Mouse (Mus musculus) liver, adult 2 months (tissue): ENCODE results near the gene E2f4. TPM values are rescaled to one million over a fixed set of nuclear protein-coding genes. Genes with fewer than 3 reads are reported as not detected.

ENCODE experiments used
- DNase-seq: peaks from one replicate; pipeline ENCODE4 v3.0.0-alpha.2; 2011; ENCODE audit warnings: low read depth, low spot score; ENCODE audit errors: extremely low read depth
- H3K27ac ChIP-seq: fragments of 200-500 bp; replicated peaks from 2 replicates; pipeline ENCODE4 v1.5.1; 2012; ENCODE audit warnings: low read depth, mild to moderate bottlenecking, control low read depth, inconsistent platforms, low read length; ENCODE audit not compliant: insufficient read depth
- H3K27me3 ChIP-seq: fragments of 200-500 bp; 2 replicates; pipeline ENCODE4 v1.6.1; 2012; ENCODE audit warnings: mild to moderate bottlenecking, moderate library complexity, low read length, inconsistent platforms; ENCODE audit not compliant: control insufficient read depth, insufficient read depth
- H3K36me3 ChIP-seq: fragments of 200-500 bp; 2 replicates; pipeline ENCODE4 v1.6.1; 2012; ENCODE audit warnings: low read length, inconsistent platforms; ENCODE audit not compliant: control insufficient read depth, insufficient read depth
- H3K4me1 ChIP-seq: fragments of 200-500 bp; 2 replicates; pipeline ENCODE4 v1.6.1; 2011; ENCODE audit warnings: low read length; ENCODE audit not compliant: control insufficient read depth, insufficient read depth
- H3K4me3 ChIP-seq: fragments of 200-500 bp; 2 replicates; pipeline ENCODE4 v1.5.1; 2011; ENCODE audit warnings: low read depth, mild to moderate bottlenecking, control low read depth, low read length, moderate library complexity; ENCODE audit not compliant: insufficient read depth
- H3K79me2 ChIP-seq: fragments of 200-500 bp; 2 replicates; pipeline ENCODE4 v1.6.1; 2012; ENCODE audit warnings: inconsistent platforms, mild to moderate bottlenecking, low read length, moderate library complexity; ENCODE audit not compliant: control insufficient read depth, insufficient read depth
- H3K9ac ChIP-seq: fragments of 200-500 bp; 2 replicates; pipeline ENCODE4 v1.6.1; 2012; ENCODE audit warnings: low read depth, mild to moderate bottlenecking, control low read depth, inconsistent platforms, low read length
- CTCF ChIP-seq: fragments of 200-500 bp; IDR thresholded peaks from 2 replicates; pipeline ENCODE4 v1.5.1; 2011; ENCODE audit warnings: low read depth, low read length, control low read depth
- POLR2A ChIP-seq: fragments of 200-500 bp; IDR thresholded peaks from 2 replicates; pipeline ENCODE4 v1.6.1; 2011; ENCODE audit warnings: low read length, control low read depth; ENCODE audit not compliant: insufficient read depth; ENCODE audit errors: extremely low read depth
- WGBS: fragments of 180-500 bp; shearing (Covaris S2); methylation state at CpG from one replicate; pipeline ENCODE4 v1.1.7; 2018; 5-methylcytosine and 5-hydroxymethylcytosine counted together
- polyA plus RNA-seq: library from polyadenylated mRNA; depleted of rRNA; stranded (reverse); fragments of >200 nt; gene quantifications from 2 replicates; pipeline ENCODE4 v1.2.3, GENCODE M21; 2012
- total RNA-seq: library from RNA; depleted of rRNA; stranded (reverse); fragments of >200 nt; gene quantifications from 2 replicates; pipeline ENCODE4 v1.2.3, GENCODE M21; 2014

E2f4 gene
- total and polyA plus RNA-seq, 2 experiments, result 4.4 to 59.0 TPM

- Histone ChIP-seq H3K79me2 (no peaks in the 10 kb centered on the region), H3K4me3 (no peak overlapping the region), H3K27ac (no peak overlapping the region), H3K9ac (no peak overlapping the region), H3K4me1 (no peaks in the 10 kb centered on the region), H3K36me3 (peaks cover 2% of the 10 kb centered on the region; the same call in 1 of the 2 replicates), H3K27me3 (no peaks in the 10 kb centered on the region)
- 92% methylated on average over 9 of the region's 9 CpGs for WGBS
- no peak for DNase-seq
- no peak for TF ChIP-seq CTCF
- TF ChIP-seq POLR2A, result no peak
Measured at GRCm38 (mm10) chr8:105313622-105314402, 16.3 kb downstream of the E2f4 start.

GRCm38 (mm10) chr8:105315073-105315769 lies 17.8 kb downstream of the E2f4 start:
- H3K27ac ChIP-seq, result no peak overlapping the region

GRCm38 (mm10) chr8:105317941-105318340 lies 20.5 kb downstream of the E2f4 start:
- TF ChIP-seq POLR2A, result no peak
- TF ChIP-seq CTCF, result no peak
- Histone ChIP-seq H3K27me3 (no peaks in the 10 kb centered on the region), H3K36me3 (no peaks in the 10 kb centered on the region; the same call in 1 of the 2 replicates), H3K79me2 (no peaks in the 10 kb centered on the region), H3K27ac (no peak overlapping the region), H3K9ac (no peak overlapping the region), H3K4me1 (no peaks in the 10 kb centered on the region), H3K4me3 (no peak overlapping the region)
- WGBS, result 78% methylated on average over 4 of the region's 4 CpGs
- DNase-seq, result no peak

More at GRCm38 (mm10) chr8:105315073-105315769, 17.8 kb downstream of the E2f4 start:
- Histone ChIP-seq H3K27me3 (no peaks in the 10 kb centered on the region), H3K36me3 (no peaks in the 10 kb centered on the region), H3K9ac (no peak overlapping the region), H3K4me3 (no peak overlapping the region), H3K79me2 (no peaks in the 10 kb centered on the region), H3K4me1 (no peaks in the 10 kb centered on the region)
- TF ChIP-seq CTCF, result no peak
- TF ChIP-seq POLR2A, result no peak
- DNase-seq, result no peak
- WGBS, result 92% methylated on average over 18 of the region's 18 CpGs

GRCm38 (mm10) chr8:105318662-105319190 lies 21.3 kb downstream of the E2f4 start:
- H3K9ac ChIP-seq, result no peak overlapping the region
- TF ChIP-seq CTCF (no peak), POLR2A (no peak)
- no peak overlapping the region for H3K27ac ChIP-seq
- no peaks in the 10 kb centered on the region for H3K27me3 ChIP-seq
- no peaks in the 10 kb centered on the region; the same call in 1 of the 2 replicates for H3K36me3 ChIP-seq
- 92% methylated on average over 11 of the region's 11 CpGs for WGBS
- no peak overlapping the region for H3K4me3 ChIP-seq
- DNase-seq, result no peak
- no peaks in the 10 kb centered on the region for H3K79me2 ChIP-seq
- no peaks in the 10 kb centered on the region for H3K4me1 ChIP-seq

GRCm38 (mm10) chr8:105323183-105323582 lies 25.7 kb downstream of the E2f4 start:
- no peak overlapping the region for H3K9ac ChIP-seq
- H3K4me3 ChIP-seq, result no peak overlapping the region
- 82% methylated on average over 4 of the region's 4 CpGs for WGBS

More at GRCm38 (mm10) chr8:105323183-105323582, 25.7 kb downstream of the E2f4 start:
- no peak for TF ChIP-seq CTCF
- no peak for TF ChIP-seq POLR2A
- no peak overlapping the region for H3K27ac ChIP-seq
- no peak for DNase-seq
- peaks cover 11% of the 10 kb centered on the region for H3K4me1 ChIP-seq
- H3K79me2 ChIP-seq, result peaks cover 7% of the 10 kb centered on the region; the same call in 1 of the 2 replicates
- H3K27me3 ChIP-seq, result no peaks in the 10 kb centered on the region
- H3K36me3 ChIP-seq, result no peaks in the 10 kb centered on the region; the same call in 1 of the 2 replicates
